Mouse (Mus musculus) mouse embryonic stem cell (cell line): ENCODE measurements around the gene Pde10a.

Experiments used
- in situ Hi-C, 2 experiments: fragments of 300-500 bp; cut with MboI; formaldehyde crosslinking; loops; 1 replicate in 1 of 2; 3 replicates in 1 of 2; pipeline ENCODE4 v1.14.3; 2019 to 2020; ENCODE audit warnings: low sequenced_read_pairs in 2 of 2, low pct_unique_long_range_greater_than_20kb in 1 of 2, mixed read lengths in 1 of 2; ENCODE audit not compliant: unreplicated experiment in 1 of 2

The Pde10a gene

DNA sequence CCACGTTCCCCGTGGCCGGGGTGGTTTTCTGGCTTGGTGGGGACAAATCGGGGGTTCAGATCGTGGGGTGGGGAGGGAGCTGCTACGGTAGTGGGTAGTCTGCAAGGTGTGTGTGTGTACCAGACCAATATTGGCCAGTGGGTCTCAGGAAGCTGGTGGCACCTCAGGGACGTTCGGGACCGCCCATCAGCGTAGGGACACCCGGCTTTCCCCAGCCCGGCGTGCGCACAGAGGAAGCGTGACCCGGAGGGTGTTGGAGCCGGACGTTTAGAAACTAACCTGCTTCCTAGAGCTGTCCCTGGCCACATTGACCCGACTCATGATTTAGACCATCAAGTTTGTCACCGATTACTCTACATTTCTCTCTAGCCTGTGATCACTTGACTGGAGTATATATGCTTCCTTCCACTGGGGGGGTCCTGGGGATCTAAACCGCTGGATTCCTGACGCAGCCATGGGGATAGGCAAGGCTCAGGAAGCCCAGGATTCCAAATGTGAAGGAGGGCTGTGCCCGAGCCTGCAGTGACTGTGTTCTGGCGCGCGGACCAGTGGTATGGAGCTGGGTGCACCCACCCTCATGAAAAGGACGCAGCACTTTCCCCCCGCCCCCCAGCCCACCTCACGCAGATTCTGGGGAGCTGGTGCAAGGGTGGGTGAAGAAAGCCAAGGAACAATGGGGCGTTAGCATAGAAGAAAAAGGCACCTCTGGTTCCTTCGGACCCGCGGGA is 277.2 kb downstream of the Pde10a start:
- in situ Hi-C loops: no loop called here

GRCm38 (mm10) chr17:8802889-8803799 is 278.0 kb downstream of the Pde10a start:
- in situ Hi-C loops: no loop called here

DNA sequence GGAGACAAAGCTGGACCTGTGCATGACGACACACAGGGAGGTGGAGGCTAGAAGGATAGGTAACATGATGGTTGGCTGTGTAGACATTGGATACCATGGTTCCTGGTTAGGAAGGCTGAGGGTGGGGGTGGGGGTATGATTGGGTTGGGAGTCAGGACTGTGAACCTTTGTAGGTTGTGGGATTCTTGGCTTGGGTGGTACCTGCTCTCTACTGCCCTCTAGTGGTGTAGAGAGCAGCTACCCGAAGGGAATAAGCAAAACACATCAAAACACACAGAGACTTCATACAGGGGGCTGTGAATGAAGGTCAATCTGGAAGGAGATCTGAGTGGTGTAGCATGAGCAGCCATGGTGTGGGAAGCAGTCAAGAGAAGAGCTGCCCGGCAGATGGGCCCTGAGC is 282.2 kb downstream of the Pde10a start:
- in situ Hi-C loops: no loop called here

DNA sequence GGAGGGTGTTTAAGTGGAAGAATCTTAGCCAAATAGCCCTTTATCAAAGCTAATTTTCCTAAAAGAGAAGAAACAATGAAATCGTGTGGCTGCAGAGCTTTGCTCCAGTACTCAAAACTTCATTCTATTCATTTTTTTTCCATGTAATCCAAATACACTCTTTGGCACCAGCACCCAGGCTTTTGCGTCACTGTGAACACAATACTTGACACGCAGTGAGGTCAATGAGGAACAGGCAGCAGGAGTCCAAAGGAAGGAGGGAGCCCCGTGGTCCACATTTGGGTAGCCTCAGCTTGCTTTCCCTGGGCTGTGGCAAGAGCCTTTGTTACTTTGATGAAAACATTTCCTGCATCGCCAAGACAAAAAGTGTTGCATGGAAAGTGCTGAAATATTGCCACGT is 284.6 kb downstream of the Pde10a start:
- in situ Hi-C loops: no loop called here

- in situ Hi-C loops: no loop called here
Measured at GRCm38 (mm10) chr17:8810201-8810600, 285.0 kb downstream of the Pde10a start.

GRCm38 (mm10) chr17:8812228-8812865 is 287.2 kb downstream of the Pde10a start:
- in situ Hi-C loops: no loop called here

- in situ Hi-C loops: no loop called here
Measured at GRCm38 (mm10) chr17:8813773-8814491, 288.8 kb downstream of the Pde10a start.

DNA sequence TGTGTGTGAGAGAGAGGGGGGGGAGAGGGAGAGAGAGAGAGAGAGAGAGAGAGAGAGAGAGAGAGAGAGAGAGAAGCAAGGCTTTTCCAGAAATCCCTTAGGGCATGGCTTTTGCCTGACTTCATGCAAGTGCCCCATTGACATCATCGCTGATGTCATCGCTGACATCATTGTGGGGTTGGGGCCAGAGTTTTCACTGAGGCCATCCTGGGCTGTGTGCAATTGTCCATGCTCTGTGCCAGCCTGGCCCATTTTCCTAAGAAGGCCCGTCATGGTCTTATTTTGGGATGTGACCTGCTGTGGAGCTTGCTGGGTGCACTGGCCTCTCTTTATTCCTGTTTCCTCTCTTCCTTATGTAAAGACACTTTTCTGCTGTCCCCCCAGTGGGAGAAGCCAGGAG is 290.2 kb downstream of the Pde10a start:
- in situ Hi-C loops: no loop called here

- in situ Hi-C loops: no loop called here
Measured at GRCm38 (mm10) chr17:8815864-8816263, 290.7 kb downstream of the Pde10a start.

GRCm38 (mm10) chr17:8818675-8819074 is 293.5 kb downstream of the Pde10a start:
- in situ Hi-C loops: no loop called here

DNA sequence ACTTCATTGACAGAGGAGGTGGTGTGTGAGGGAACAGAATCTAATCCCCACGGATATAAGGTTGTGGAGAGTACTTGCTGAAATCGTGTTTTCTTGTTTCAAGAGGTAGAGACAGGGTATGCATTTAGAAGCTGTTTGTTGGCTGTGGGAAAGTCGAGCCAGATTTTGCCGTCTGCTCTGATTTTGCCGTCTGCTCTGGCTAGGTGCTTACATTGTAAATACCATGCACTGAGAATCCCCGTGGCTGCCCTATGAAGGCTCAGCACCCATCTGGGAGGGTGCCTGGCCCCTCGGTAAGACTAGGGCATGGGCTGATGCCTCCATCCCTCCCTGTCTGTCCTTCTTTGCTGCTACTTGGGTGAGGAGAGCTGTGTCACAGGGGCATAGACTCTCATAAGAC is 298.4 kb downstream of the Pde10a start:
- in situ Hi-C loops: no loop called here

- in situ Hi-C loops: no loop called here
Measured at GRCm38 (mm10) chr17:8827204-8827603, 302.0 kb downstream of the Pde10a start.

DNA sequence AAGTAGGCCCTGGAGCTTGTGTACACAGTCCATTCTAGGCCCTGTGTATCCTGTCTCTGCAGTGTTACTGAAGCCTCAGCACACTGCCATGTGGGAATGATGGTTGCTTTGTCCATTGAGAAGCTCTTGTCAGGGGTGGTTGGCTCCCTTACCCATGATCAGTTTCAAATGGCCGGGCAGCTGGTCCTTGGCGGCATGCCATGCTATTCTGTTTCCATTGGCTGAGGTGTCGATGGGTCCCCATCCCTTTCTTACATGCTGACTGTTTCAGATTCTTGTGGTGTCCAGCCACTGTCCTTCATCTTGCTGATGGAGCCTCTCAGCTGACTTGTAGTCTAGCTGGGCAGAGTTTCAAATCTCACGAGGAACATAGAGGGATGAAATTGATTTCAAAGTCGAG is 305.8 kb downstream of the Pde10a start:
- in situ Hi-C loops: no loop called here

DNA sequence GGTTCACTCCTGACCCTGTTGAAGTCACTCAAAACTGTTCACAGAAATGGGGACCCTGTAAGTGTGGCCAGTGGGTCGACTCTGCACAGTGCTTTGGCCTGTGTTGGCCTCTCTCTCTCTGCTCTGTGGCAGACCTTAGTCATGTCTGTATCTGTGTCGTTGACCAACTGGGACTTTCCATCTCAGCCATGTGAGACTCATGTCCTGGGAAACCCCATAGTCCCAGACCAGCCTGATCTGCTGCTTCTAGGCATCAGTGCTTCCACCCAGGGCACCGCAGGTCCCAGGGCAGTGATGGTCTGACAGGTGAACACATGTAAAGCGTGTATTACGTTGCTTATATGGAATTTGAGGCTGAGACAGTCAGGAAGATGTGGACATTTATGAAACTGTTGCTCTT is 311.1 kb downstream of the Pde10a start:
- in situ Hi-C loops: no loop called here

GRCm38 (mm10) chr17:8838252-8838651 is 313.1 kb downstream of the Pde10a start:
- in situ Hi-C loops: no loop called here

GRCm38 (mm10) chr17:8839237-8840011 is 314.3 kb downstream of the Pde10a start:
- in situ Hi-C loops: no loop called here

- in situ Hi-C loops: no loop called here
Measured at GRCm38 (mm10) chr17:8841094-8841493, 315.9 kb downstream of the Pde10a start.

DNA sequence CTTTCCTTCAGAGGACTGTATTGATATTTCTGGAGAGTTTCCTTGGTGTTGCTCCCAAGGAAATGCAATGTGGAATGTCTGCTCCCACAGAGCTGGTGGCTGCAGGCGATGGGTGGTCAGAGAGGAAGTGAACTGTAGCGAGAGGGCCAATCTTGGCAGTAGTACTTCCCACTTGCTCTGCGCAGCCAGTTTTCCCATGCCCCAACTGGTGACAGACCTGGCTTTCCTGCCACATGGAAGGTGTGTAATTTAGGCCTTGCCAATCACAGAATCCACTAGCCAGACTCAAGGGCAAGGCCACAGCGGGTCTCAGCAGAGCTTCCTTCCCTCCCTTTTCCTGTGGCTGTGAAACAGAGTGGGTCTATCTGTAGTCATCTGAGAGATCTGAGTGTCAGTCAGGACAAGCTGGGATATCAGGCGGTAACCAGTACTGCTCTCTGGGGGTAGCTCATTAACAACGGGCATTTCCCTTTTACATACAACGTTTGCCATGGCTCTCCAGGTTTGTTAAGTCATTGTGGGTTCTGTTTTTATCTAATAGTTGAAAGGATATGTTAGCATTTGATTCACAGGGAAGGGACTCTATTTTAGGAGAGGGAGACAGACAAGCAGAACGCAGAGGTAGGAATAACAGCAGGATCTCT is 316.8 kb downstream of the Pde10a start:
- in situ Hi-C loops: no loop called here
